Mouse (Mus musculus): ENCODE data around the gene Rad51b.
A peak's percentile ranks its signal among the peaks of the same experiment; 100 is the strongest.

Rad51b gene

GRCm38 (mm10) chr12:79781788-79782187, 484.7 kb downstream of the Rad51b start:
- DNase-seq, result no peak

- DNase-seq, result no peak
Measured at GRCm38 (mm10) chr12:79782444-79783117, 485.5 kb downstream of the Rad51b start.

GRCm38 (mm10) chr12:79784159-79784558, 487.1 kb downstream of the Rad51b start:
- no peak for DNase-seq

- DNase-seq, result no peak
Measured at GRCm38 (mm10) chr12:79785691-79786090, 488.6 kb downstream of the Rad51b start.

GRCm38 (mm10) chr12:79787538-79787937, 490.5 kb downstream of the Rad51b start:
- no peak for DNase-seq

GRCm38 (mm10) chr12:79788340-79788739, 491.3 kb downstream of the Rad51b start:
- DNase-seq, result no peak

GRCm38 (mm10) chr12:79789481-79789880, 492.4 kb downstream of the Rad51b start:
- no peak for DNase-seq

- DNase-seq, result peak; percentile 55
Measured at GRCm38 (mm10) chr12:79793382-79793781, 496.3 kb downstream of the Rad51b start.

GRCm38 (mm10) chr12:79794802-79795201, 497.7 kb downstream of the Rad51b start:
- no peak for DNase-seq

GRCm38 (mm10) chr12:79796260-79796659, 499.2 kb downstream of the Rad51b start:
- DNase-seq, result peak; percentile 77

- peak; percentile 19 for DNase-seq
Measured at GRCm38 (mm10) chr12:79796823-79797821, 500.0 kb downstream of the Rad51b start.

- no peak for DNase-seq
Measured at GRCm38 (mm10) chr12:79798488-79798887, 501.4 kb downstream of the Rad51b start.

- DNase-seq, result no peak
Measured at GRCm38 (mm10) chr12:79799370-79799769, 502.3 kb downstream of the Rad51b start.

GRCm38 (mm10) chr12:79803670-79804069, 506.6 kb downstream of the Rad51b start:
- DNase-seq, result no peak

GRCm38 (mm10) chr12:79804776-79805524, 507.9 kb downstream of the Rad51b start:
- DNase-seq, result no peak

- no peak for DNase-seq
Measured at GRCm38 (mm10) chr12:79806990-79807389, 509.9 kb downstream of the Rad51b start.

- no peak for DNase-seq
Measured at GRCm38 (mm10) chr12:79807410-79807847, 510.3 kb downstream of the Rad51b start.

GRCm38 (mm10) chr12:79807938-79808401, 510.9 kb downstream of the Rad51b start:
- DNase-seq, result no peak

GRCm38 (mm10) chr12:79808426-79809398, 511.6 kb downstream of the Rad51b start:
- no peak for DNase-seq

- peak; percentile 16 for DNase-seq
Measured at GRCm38 (mm10) chr12:79809518-79809917, 512.4 kb downstream of the Rad51b start.

GRCm38 (mm10) chr12:79812422-79812821, 515.3 kb downstream of the Rad51b start:
- no peak for DNase-seq

Data from kidney, adult 9 months (tissue).